11 mouse cellular contexts compared by ENCODE assay signal in genomic region chr11:50252166-50252565, GRCm38 (mm10). TPM values are rescaled to one million over a fixed set of nuclear protein-coding genes. Genes with fewer than 3 reads are reported as not detected.
DNase-seq lines count a peak whose midpoint lies in the region; ATAC-seq and TF ChIP-seq lines count a peak whose summit lies in the region.
"Had no signal": no experiment of that assay in that cellular context is flagged by ENCODE, and none has a peak within 500 bp of the region (broad histone marks: within the 10 kb centered on the region; RNA-seq: fewer than 3 reads in every experiment).

No protein-coding gene starts in this region.

- H3K9ac ChIP-seq in hindbrain, embryonic 11.5 days (ENCODE audit: low read depth, low read length), result no peak overlapping the region
- H3K9ac ChIP-seq in hindbrain, postnatal 0 days (replicated peaks; ENCODE audit: low read length), result no peak overlapping the region
- H3K9ac ChIP-seq in ES-Bruce4 (ENCODE audit: low read depth, poor library complexity, severe bottlenecking), result peak overlapping the region; percentile 51

- no peak for TF ChIP-seq POLR2A in ES-Bruce4 (IDR thresholded peaks at IDR 0.05; ENCODE audit: insufficient read depth, low read length)

- no peak for TF ChIP-seq CTCF in hindbrain, postnatal 0 days (IDR thresholded peaks at IDR 0.05; ENCODE audit: low read depth)
- TF ChIP-seq CTCF in ES-Bruce4 (IDR thresholded peaks at IDR 0.05; ENCODE audit: low read depth, low read length), result no peak

- H3K9me3 ChIP-seq in hindbrain, embryonic 11.5 days (ENCODE audit: control insufficient read depth, low read length), result no peaks in the 10 kb centered on the region
- no peaks in the 10 kb centered on the region for H3K9me3 ChIP-seq in hindbrain, postnatal 0 days (ENCODE audit: low read length)
- no peaks in the 10 kb centered on the region for H3K9me3 ChIP-seq in ES-Bruce4 (replicated peaks; ENCODE audit: control insufficient read depth, insufficient read depth, low read length, poor library complexity, severe bottlenecking)

- no peaks in the 10 kb centered on the region for H3K27me3 ChIP-seq in hindbrain, embryonic 11.5 days (ENCODE audit: control insufficient read depth, insufficient read depth, low read length)
- no peaks in the 10 kb centered on the region for H3K27me3 ChIP-seq in hindbrain, postnatal 0 days (ENCODE audit: insufficient read depth, low read length)
- no peaks in the 10 kb centered on the region for H3K27me3 ChIP-seq in ES-Bruce4 (ENCODE audit: control insufficient read depth, insufficient read depth, low read length, poor library complexity, severe bottlenecking)

- H3K4me1 ChIP-seq in hindbrain, embryonic 11.5 days (replicated peaks; ENCODE audit: control insufficient read depth, insufficient read depth, low read length), result no peaks in the 10 kb centered on the region
- no peaks in the 10 kb centered on the region for H3K4me1 ChIP-seq in hindbrain, postnatal 0 days (ENCODE audit: insufficient read depth, low read length)
- peaks cover 4% of the 10 kb centered on the region for H3K4me1 ChIP-seq in ES-Bruce4 (ENCODE audit: control insufficient read depth, insufficient read depth, low read length)
- H3K4me1 ChIP-seq in brown adipose tissue, adult 24 weeks (ENCODE audit: control insufficient read depth, insufficient read depth, insufficient read length, low read length), result peaks cover 16% of the 10 kb centered on the region

- peak; percentile 20 for DNase-seq in hindbrain, embryonic 11.5 days (ENCODE audit: low spot score)
- DNase-seq in hindbrain, postnatal 0 days (ENCODE audit: low spot score), result no peak
- DNase-seq in kidney, postnatal 10 days, result peak; percentile 74
- DNase-seq in liver, result no peak
- DNase-seq in left cerebral cortex, adult 18-20 months (ENCODE audit: low spot score in 2 of 2), result no peak
- no peak for DNase-seq in gastrocnemius, adult 18-20 months (ENCODE audit: low spot score)
- DNase-seq: cerebellum, postnatal 10 days; gastrocnemius, postnatal 14 days had no signal

- no peak overlapping the region for H3K4me2 ChIP-seq in hindbrain, embryonic 11.5 days (replicated peaks; ENCODE audit: low read depth, low read length)
- H3K4me2 ChIP-seq in hindbrain, postnatal 0 days (ENCODE audit: low read depth, low read length), result no peak overlapping the region
- H3K4me2 ChIP-seq: midbrain, embryonic 11.5 days had no signal

- 59% methylated on average over 3 of the region's 3 CpGs for WGBS in hindbrain, embryonic 11.5 days
- WGBS in hindbrain, postnatal 0 days, result 70% methylated on average over 3 of the region's 3 CpGs

- peak; percentile 99 for TF ChIP-seq EP300 in ES-Bruce4 (IDR thresholded peaks at IDR 0.05; ENCODE audit: insufficient read depth, low read depth, low read length)

- H3K27ac ChIP-seq in hindbrain, embryonic 11.5 days (ENCODE audit: low read depth, low read length), result no peak overlapping the region
- no peak overlapping the region for H3K27ac ChIP-seq in hindbrain, postnatal 0 days
- H3K27ac ChIP-seq in ES-Bruce4 (ENCODE audit: insufficient read depth, low read length), result peak overlapping the region; percentile 86
- peak overlapping the region; percentile 78 for H3K27ac ChIP-seq in brown adipose tissue, adult 24 weeks (replicated peaks; ENCODE audit: low read depth, low read length)

- no peak overlapping the region for H3K4me3 ChIP-seq in hindbrain, embryonic 11.5 days (ENCODE audit: low read depth, low read length)
- no peak overlapping the region for H3K4me3 ChIP-seq in hindbrain, postnatal 0 days (ENCODE audit: low read length)
- H3K4me3 ChIP-seq in ES-Bruce4 (ENCODE audit: low read depth, low read length), result peak overlapping the region; percentile 52
- H3K4me3 ChIP-seq in brown adipose tissue, adult 24 weeks (ENCODE audit: insufficient read depth, low read depth, low read length), result no peak overlapping the region

- peaks cover 4% of the 10 kb centered on the region; the same call in 1 of the 2 replicates for H3K36me3 ChIP-seq in hindbrain, embryonic 11.5 days (ENCODE audit: control insufficient read depth, insufficient read depth, low read length)
- H3K36me3 ChIP-seq in hindbrain, postnatal 0 days (ENCODE audit: insufficient read depth, low read length), result peaks cover 3% of the 10 kb centered on the region; the same call in 1 of the 2 replicates
- H3K36me3 ChIP-seq in ES-Bruce4 (ENCODE audit: control insufficient read depth, insufficient read depth, low read length, poor library complexity, severe bottlenecking), result no peaks in the 10 kb centered on the region; the same call in 1 of the 2 replicates

- no peak for ATAC-seq in hindbrain, embryonic 11.5 days (ENCODE audit: low FRiP score)
- no peak for ATAC-seq in hindbrain, postnatal 0 days

RNA-seq across cellular contexts. Expression of gene Ltc4s, which starts 13.8 kb away (rescaled TPM):
- polyA plus RNA-seq in hindbrain, embryonic 11.5 days (2014; fragmentation: Nextera tagmentation; extraction: Ambion mirVana), result 0.94 and 1.3 TPM in 2 replicates
- 4.0 and 6.8 TPM in 2 replicates for total RNA-seq in hindbrain, postnatal 0 days (2014; rRNA removed)
- 5.9 and 7.1 TPM in 2 replicates for polyA plus RNA-seq in hindbrain, postnatal 0 days (2015; fragmentation: Nextera tagmentation; extraction: Ambion mirVana)
- polyA plus RNA-seq in ES-Bruce4 (2011; ENCODE audit: insufficient read depth, insufficient read length, low read depth, missing spikeins), result 2.7 and 3.1 TPM in 2 replicates
- polyA plus RNA-seq in brown adipose tissue, adult 24 weeks (2012; ENCODE audit: insufficient read depth, insufficient read length, missing spikeins), result 27.5 and 45.3 TPM in 2 replicates
- total RNA-seq in left cerebral cortex, adult 18-20 months (2021), result 1 to 10 TPM; 6.1 to 7.0 TPM
- total RNA-seq in gastrocnemius, adult 18-20 months (2021), result 1 to 10 TPM in 1 of 2 experiments, under 1 TPM in 1; 0.89 to 2.7 TPM

RNA-seq across cellular contexts. Expression of gene Maml1, which starts 39.9 kb away (rescaled TPM):
- 9.2 and 10.1 TPM in 2 replicates for polyA plus RNA-seq in hindbrain, embryonic 11.5 days (2014; fragmentation: Nextera tagmentation; extraction: Ambion mirVana)
- 11.6 and 13.9 TPM in 2 replicates for total RNA-seq in hindbrain, postnatal 0 days (2014; rRNA removed)
- polyA plus RNA-seq in hindbrain, postnatal 0 days (2015; fragmentation: Nextera tagmentation; extraction: Ambion mirVana), result 1.6 and 1.8 TPM in 2 replicates
- 13.7 and 14.1 TPM in 2 replicates for polyA plus RNA-seq in ES-Bruce4 (2011; ENCODE audit: insufficient read depth, insufficient read length, low read depth, missing spikeins)
- polyA plus RNA-seq in brown adipose tissue, adult 24 weeks (2012; ENCODE audit: insufficient read depth, insufficient read length, missing spikeins), result 3.9 and 5.5 TPM in 2 replicates
- total RNA-seq in left cerebral cortex, adult 18-20 months (2021), result 10 to 100 TPM; 10.3 to 10.7 TPM
- total RNA-seq in gastrocnemius, adult 18-20 months (2021), result 1 to 10 TPM; 4.9 to 7.4 TPM

RNA-seq across cellular contexts. Expression of gene Mgat4b, which starts 41.5 kb away (rescaled TPM):
- 17.9 and 19.6 TPM in 2 replicates for polyA plus RNA-seq in hindbrain, embryonic 11.5 days (2014; fragmentation: Nextera tagmentation; extraction: Ambion mirVana)
- total RNA-seq in hindbrain, postnatal 0 days (2014; rRNA removed), result 108 and 134 TPM in 2 replicates
- 67.8 and 74.6 TPM in 2 replicates for polyA plus RNA-seq in hindbrain, postnatal 0 days (2015; fragmentation: Nextera tagmentation; extraction: Ambion mirVana)
- 30.8 and 37.0 TPM in 2 replicates for polyA plus RNA-seq in ES-Bruce4 (2011; ENCODE audit: insufficient read depth, insufficient read length, low read depth, missing spikeins)
- 57.6 and 60.6 TPM in 2 replicates for polyA plus RNA-seq in brown adipose tissue, adult 24 weeks (2012; ENCODE audit: insufficient read depth, insufficient read length, missing spikeins)
- 10 to 100 TPM; 65.8 to 72.0 TPM for total RNA-seq in left cerebral cortex, adult 18-20 months (2021)
- total RNA-seq in gastrocnemius, adult 18-20 months (2021), result 10 to 100 TPM; 38.3 to 39.1 TPM

RNA-seq across cellular contexts. Expression of gene Sqstm1, which starts 41.5 kb away (rescaled TPM):
- 165 and 188 TPM in 2 replicates for polyA plus RNA-seq in hindbrain, embryonic 11.5 days (2014; fragmentation: Nextera tagmentation; extraction: Ambion mirVana)
- total RNA-seq in hindbrain, postnatal 0 days (2014; rRNA removed), result 289 and 299 TPM in 2 replicates
- 412 and 450 TPM in 2 replicates for polyA plus RNA-seq in hindbrain, postnatal 0 days (2015; fragmentation: Nextera tagmentation; extraction: Ambion mirVana)
- 208 and 259 TPM in 2 replicates for polyA plus RNA-seq in ES-Bruce4 (2011; ENCODE audit: insufficient read depth, insufficient read length, low read depth, missing spikeins)
- 216 and 235 TPM in 2 replicates for polyA plus RNA-seq in brown adipose tissue, adult 24 weeks (2012; ENCODE audit: insufficient read depth, insufficient read length, missing spikeins)
- 100 to 1,000 TPM; 492 to 540 TPM for total RNA-seq in left cerebral cortex, adult 18-20 months (2021)
- total RNA-seq in gastrocnemius, adult 18-20 months (2021), result 100 to 1,000 TPM; 521 to 604 TPM

Comparison
In these comparisons a context has a peak if more than half of its experiments do, and no peak if none do; other contexts are left out.
1. DNase-seq: peak in hindbrain, embryonic 11.5 days (single experiment) and kidney, postnatal 10 days (single experiment); none in hindbrain, postnatal 0 days (single experiment), liver (single experiment), left cerebral cortex, adult 18-20 months (0 of 2) and gastrocnemius, adult 18-20 months (single experiment).
2. H3K27ac ChIP-seq: peak in ES-Bruce4 (single experiment) and brown adipose tissue, adult 24 weeks (single experiment); none in hindbrain, embryonic 11.5 days (single experiment) and hindbrain, postnatal 0 days (single experiment).